Mouse (Mus musculus) mature B cell (primary cell): ENCODE results near the gene BC035044.
"Not testable (repeated sequence)": the region's sequence is repeated elsewhere in the genome, so short reads cannot be mapped to it uniquely, and the experiment has no call there.

Experiments used
- in situ Hi-C: fragments of 300-500 bp; cut with MboI; formaldehyde crosslinking; loops from 2 replicates; pipeline ENCODE4 v1.14.3; 2019

BC035044 gene

DNA sequence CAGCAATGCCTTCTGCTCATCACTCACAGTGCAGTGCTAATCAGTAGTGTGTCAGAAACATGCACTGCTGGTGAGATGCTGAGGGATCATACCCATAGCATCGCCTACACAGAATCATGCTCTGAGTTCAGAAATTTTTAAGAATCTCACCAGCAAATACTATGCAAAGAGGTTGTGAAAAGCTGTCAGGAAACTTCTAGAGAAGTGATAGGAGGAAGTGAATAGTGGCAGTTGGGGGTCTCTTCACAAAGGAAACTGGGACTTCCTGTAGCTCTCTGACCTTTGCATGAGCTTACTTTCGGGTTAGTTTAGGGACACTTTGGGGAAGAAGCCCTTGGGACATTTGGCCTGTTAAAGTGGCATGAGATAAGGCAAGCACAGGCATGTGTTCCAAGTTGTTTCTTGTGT is at the start of gene BC035044:
TSS of gene BC035044 (minus strand) at position 179 of the 408 bp plus-strand sequence.
- in situ Hi-C loops: no loop called here

DNA sequence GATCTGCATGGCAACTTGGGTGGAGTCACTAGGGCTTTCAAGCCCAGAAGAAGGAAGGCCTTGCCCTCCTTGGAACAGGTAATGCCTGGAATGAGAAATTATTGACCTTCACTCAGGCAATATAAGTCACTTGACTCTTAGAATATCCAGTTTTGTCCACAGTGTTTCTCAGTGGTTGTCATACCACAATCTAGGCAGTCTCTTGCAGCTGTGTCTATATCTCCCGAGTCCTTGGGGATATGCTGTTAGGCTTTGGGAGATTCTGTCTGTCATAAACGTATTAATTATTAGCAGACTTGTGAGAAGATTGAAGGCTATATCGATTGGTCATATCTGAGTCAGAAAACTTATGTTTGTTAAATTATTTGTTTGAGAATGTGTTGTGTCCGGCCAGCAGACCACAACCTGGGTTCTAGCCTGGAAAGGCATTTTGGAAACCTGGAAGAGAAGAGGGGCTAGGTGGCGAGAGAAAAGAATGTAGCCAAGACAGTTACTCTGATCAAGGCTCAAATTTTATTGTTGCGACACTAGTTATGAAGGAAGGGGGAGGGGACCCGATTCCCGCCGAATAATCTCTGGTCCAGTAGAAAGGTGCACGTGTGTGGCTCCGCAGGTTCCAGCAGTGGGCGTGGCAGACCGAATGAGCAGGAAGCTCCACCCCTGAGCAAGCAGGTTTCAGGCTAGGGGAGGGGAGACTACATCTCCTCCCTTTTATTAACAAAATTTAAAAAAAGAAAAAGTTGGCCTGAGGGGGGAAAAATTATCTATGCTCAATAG is 45.2 kb upstream of the BC035044 start:
- in situ Hi-C loops: not testable (repeated sequence)

DNA sequence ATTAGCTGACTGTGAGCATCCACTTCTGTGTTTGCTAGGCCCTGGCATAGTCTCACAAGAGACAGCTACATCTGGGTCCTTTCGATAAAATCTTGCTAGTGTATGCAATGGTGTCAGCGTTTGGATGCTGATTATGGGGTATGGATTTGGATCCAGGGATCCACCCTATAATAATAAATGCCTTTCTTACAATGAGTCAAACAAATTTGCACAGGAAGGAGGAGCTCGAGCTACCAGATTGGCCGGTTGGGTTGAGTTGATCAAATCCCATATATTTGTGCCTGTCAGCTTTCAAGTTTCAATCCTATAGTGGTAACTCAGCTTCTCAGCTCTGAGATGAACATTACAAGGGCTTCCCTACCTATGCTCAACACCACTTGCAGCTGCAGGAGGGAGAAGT is 43.2 kb upstream of the BC035044 start, which contains the start of gene Clec2g:
TSS of gene Clec2g (plus strand) at position 301 of the 400 bp plus-strand sequence.
- in situ Hi-C loops: not testable (repeated sequence)

DNA sequence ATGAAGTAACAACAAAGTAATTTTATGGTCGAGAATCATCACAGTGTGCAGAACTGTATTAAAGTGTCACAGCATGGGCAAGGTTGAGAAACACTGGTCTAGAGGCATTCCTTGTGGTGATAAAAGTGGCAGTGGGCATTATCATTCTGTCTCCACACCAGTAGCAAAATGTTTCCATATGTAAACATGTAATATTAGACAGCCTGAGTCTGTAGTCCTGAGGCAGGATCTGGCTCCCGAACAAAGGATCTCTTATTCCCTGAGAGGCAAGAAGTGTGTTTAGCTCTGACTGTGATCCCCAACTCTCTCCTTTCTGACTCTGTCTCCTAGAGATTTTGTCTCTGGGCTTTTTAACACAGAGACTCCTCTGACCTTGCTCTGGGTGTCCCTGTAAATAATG is 42.1 kb upstream of the BC035044 start:
- in situ Hi-C loops: no loop called here

DNA sequence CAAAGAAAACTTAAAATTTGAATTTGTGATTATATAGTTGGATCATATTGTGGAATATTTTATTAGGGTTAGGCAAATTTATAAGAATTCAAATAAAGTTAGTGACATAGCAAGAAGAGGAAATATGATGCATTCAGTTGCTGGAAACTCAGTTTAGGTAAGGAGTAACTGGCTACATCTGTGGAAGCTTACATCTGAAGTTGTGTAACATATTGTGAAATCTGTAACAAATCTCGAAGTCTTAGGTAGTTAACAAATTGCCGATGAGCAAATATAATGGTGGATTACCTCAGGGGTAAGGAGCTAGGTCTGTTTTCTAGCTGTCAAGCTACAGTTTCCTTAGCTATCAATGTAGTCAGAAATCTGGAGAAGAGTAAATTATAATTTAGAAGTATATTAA is 26.4 kb upstream of the BC035044 start:
- in situ Hi-C loops: no loop called here

DNA sequence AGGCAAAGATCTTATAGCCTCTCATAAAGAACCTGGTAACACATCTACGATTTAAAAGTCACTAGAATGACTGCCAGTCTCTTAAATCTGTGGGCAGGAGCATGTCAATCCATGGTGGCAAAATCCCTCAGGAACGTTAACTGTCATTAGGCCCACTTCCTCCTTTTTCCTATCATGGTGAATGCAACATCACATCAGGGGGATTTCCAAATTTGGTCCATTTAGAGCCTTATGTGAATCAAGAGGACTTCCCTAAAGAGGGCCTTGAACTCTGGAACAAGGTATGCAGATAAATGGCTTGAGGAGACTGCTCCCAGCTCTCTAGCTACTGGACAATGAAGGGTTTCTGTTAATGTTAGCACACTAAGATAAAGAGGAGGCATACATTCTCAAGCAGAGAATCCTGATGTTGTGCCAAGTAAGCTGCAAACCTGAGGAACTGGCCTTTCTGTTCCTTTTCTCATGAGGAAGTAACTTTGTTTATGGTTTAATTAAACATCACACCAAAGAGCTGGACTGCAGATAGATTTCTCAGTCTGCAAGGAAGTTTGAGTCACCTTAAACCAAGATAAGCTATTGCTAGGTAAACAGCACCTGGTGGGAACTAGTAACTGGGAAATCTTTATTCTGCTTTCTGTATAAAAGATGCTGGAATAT is 22.8 kb upstream of the BC035044 start:
- in situ Hi-C loops: no loop called here

DNA sequence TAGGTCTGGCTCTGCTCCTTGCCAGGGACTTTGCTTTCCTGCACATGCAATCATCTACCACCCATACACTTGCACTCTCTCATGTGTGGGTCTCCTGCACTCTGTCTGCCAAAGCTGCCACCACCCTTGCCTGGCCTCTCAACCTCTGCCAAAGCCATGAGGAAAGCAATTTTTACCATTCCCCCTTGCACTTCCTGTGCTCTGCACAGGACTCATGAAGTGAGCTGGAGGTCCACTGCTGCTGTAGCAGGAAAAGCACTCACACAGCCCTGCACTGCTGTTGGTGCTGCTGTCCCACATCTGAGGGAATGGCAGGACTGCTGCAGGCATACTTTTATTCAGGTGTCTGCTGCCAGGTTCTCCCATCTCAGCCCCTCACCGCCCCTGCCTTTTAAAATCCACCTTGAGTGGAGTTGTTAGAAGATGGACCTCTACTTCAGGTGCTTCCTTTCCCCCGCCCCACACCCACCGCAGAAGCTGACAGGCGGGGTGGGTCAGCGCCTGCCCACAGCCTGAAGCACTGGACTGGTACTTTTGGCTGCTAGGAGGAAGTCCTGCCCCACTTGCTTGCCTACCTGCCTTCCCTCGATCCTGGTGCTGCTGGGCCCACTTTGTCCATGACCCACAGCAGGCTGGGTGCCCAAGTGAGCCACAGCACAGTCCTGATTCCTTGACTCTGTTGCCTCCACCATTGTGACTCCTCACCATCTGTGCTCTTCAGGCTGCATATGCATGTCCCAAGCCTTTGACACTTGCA is 10.0 kb upstream of the BC035044 start:
- in situ Hi-C loops: not testable (repeated sequence)

DNA sequence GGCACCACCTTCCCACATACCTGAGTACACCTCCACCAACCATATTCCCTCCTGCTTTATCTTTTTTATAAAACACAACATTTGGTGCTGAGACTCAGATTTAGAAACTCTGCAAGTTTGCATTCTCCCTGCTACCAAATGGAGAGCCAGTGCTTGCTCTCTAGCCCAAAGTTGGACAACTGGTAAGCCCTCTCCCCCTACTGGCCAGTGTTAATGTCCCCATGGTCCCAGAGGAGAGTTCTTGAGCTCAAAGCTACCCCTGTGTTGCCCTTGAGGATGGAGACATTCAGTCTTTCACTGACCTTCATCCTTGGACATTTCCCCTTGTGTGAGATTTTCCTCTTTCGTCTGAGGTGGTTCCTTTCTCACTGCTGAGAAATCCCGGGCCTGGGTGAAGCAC is 9.1 kb upstream of the BC035044 start:
- in situ Hi-C loops: no loop called here

DNA sequence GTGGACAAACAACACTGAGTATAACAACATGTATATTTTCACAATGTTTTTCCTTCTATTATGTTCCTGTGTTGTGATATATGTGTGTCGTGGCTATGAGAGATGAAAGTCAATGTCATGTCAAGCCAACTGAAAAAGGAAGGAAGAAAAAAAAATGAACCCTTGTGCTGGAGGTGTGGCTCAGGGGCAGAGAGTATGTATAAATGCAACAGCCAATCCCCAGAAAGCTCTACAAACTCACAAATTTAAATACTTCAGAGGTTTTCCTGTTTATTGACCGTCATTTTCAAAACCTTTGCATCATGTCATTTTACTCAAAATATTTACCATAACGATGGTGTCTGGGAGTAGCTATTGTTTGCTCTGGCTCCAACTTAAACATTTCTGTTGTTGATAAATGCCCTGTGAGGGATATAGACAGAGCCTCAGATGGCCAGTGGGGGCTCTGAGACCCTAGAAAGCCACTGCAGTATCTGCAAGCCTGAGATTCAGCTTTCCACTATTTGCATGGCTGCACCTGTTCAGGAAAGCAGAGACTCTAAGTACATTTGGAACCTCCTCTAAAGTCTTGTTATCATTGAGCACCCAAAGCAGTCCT is 4.6 kb upstream of the BC035044 start:
- in situ Hi-C loops: no loop called here

DNA sequence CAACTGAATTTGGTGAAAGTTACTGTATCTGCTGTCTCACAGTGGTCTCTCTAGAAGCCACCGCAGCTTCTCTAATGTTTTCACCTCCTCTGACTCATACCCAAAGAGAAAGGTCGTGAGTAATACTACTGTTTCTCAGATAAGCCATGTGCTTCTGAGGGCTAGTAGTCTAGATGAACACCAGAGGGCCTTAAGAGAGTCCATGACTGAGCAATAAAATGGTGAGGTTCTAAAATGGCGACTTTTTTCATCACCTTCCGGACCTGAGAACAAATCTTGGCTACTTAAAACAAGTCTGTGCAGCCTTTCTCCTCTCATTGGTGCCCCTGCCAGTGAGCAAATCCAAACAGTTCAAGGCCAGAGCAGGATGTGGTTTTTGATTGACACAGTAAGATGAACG is 2.1 kb downstream of the BC035044 start:
- in situ Hi-C loops: no loop called here

DNA sequence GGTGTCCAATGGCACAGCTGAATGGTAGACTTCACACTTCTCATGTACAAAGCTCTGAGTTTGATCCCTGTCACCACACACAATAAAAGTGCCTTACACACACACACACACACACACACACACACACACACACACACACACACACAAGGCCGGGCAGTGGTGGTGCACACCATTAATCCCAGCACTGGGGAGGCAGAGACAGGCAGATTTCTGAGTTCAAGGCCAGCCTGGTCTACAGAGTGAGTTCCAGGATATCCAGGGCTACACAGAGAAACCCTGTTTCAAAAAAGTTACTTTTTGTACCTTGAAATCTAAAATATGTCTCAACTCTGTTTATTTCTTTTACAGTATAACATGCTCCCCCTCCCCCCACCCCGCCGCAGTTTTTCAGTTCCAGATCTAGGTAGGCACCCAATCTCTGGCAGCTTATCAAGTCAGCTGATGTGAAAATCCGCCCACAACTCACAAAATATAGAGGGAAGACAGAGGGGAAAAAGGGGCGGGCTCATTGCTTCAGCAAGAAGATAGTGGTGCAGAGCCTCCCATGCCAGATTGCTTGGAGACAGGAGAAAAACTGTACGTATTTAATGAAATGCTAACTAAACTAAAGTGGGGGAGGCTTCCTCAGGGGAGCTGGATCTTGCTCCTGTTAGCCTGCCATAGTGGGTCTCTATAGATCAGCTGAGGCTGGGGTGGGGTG is 3.7 kb downstream of the BC035044 start, which contains the start of gene Clec2i:
TSS of gene Clec2i (plus strand) at position 498 of the 700 bp plus-strand sequence.
- in situ Hi-C loops: not testable (repeated sequence)

DNA sequence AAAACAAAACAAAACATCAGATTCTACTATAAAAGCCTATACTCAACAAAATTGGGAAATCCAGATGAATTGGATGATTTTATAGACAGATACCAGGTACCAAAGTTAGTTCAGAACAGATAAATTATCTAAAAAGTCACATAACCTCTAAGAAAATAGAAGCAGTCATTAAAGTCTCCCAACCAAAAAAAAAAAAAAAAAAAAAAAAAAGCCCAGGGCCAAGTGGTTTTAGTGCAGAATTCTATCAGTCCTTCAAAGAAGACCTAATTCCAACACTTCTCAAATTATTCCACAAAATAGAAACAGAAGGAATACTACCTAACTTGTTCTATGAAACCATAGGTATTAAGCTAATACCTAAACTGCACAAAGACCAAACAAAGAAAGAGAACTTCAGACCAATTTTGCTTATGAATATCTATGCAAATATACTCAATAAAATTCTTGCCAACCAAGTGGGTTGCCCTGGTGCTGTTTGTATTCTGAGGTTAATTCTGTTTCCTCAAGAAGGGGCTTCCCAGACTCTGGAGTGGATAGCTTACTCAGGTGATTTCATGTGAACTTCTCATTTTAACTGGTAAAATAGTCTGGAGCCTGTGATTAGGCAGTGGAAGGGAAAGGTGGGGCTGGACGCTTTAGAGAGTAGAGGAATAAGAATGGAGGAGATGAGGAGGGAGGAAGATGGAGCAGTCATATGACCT is 18.9 kb downstream of the BC035044 start:
- in situ Hi-C loops: no loop called here

DNA sequence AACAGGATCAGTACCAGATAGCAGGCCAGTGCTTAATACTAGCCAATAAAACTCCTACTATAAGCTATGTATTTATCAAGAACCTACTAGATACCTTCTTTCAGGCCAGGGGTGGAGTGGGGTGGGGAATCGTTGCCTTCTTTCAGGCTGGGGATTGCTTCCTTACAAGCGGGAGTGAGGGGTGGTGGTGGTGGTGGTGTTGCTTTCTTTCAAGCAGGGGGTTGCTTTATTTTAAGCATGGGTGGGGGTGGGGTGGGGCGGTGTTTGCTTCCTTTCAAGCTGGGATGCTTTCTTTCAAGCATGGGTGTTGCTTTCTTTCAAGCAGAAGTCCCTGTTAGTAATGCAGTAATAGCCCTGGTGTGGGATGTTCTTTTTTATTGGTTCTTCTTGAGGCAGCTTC is 22.1 kb downstream of the BC035044 start:
- in situ Hi-C loops: no loop called here

DNA sequence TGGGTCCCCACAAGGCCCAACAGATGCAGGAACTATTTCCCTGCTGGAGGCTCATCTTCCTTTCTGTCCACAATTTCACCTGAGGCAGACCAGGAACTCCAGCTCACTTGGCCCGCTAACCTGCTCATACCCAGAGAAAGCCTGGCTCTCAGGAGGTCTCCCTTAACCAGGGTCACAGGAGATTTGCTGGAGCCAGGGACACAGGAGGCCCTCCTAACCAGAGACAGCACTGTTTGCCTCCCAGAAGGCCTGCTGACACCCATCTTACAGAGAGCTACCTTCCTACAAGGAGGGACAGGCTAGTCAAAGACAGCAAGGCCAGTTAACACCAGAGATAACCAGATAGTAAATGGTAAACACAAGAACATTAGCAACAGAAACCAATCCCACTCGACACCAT is 33.0 kb downstream of the BC035044 start:
- in situ Hi-C loops: loop anchor here (10.0 kb wide), 1 partner anchor 327 kb away; the partner anchor contains the start of gene Clec2d

DNA sequence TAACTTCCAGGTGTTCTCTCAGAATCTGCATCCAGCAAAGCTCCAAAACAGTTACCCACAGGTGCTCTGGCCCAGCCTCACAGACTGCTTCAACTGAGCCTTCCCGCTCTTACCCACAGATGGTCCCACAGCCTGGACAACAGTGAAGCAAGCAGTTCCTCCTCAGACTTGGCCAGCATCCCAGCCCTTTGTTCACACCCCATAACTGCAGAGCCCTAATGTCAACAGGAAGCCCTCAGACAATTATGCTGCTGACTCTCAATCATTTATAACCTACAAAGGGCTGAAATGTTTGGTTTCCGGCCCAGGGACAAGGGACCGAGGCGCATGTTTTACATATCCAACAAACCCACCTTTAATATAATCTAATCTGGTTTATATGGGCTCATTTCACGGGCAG is 34.7 kb downstream of the BC035044 start:
- in situ Hi-C loops: loop anchor here (10.0 kb wide), 1 partner anchor 329 kb away; the partner anchor contains the start of gene Clec2d

DNA sequence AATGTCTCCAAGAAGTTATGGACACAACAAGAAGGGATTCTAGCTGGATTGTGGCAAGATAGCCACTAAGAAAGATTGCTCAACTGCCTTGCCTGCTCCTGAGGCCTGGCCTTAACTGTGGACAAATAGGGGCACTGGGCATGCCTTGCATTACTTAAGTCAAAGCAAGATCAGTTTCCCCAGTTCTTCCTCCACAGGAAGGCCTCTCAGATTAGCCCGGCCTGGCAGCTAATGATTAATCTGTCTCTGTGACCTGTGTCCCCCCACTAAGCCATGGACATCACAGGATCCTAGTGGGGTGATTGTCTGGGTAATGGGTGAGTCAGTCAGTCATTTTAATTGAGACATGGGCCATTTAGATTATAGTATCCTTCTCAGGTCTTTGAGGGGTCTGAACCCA is 35.4 kb downstream of the BC035044 start:
- in situ Hi-C loops: loop anchor here (10.0 kb wide), 1 partner anchor 329 kb away; the partner anchor contains the start of gene Clec2d

DNA sequence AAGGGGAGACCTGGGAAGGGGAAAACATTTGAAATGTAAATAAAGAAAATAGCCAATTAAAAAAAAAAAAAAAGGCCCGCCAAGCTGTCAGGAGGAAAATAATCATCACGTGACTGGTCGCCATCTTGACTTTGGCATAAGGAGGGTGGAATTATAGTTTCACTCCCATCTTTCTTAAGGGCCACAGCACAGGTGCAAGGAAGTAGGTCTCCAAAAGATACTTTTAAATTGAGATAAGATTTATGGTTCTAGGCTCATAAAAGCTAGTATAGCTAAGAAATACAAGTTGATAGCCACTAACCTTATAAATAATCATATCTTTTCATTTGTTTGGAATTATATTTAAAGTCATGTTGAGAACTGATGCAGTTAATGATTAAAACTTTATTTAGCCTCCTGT is 36.0 kb downstream of the BC035044 start:
- in situ Hi-C loops: loop anchor here (5.0 to 10.0 kb wide), 2 partner anchors 330 to 387 kb away; partner anchors contain the start of gene Clec2d

DNA sequence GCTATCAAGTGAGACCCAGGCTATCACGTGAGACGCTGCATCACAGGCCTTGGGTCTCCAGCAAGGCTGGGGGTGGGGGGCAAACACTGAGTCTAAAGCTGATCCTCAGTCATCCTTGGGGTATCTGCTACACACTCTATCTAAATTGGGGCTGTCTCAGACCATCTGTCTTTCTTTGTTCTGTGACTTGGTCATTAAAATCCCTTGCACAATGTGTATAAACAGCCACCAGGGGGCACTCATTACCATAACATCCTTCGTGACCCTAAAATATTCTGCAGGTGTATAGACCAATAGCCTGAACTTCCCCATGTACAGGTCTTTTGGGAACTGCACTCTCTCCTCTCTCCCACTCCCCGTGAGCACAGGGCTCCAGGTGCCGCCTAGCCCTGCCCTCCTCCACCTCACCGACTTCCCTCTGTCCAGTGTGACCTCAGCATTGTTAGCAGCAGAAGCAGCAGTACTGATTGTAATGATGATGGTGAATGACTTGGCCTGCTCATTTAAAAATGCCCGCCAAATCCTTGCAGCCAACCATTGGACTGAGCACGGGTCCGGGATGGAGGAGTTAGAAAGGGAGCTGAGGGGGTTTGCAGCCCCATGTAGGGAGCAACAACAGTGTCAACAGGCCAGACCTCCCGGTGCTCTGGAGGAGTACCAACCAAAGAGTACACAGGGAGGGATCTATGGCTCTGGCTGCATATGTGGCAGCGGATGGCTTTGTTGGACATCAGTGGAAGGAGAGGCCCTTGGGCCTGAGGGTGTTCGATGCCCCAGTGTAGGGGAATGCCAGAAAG is 36.7 kb downstream of the BC035044 start:
- in situ Hi-C loops: loop anchor here (5.0 to 10.0 kb wide), 2 partner anchors 331 to 388 kb away; partner anchors contain the start of gene Clec2d

DNA sequence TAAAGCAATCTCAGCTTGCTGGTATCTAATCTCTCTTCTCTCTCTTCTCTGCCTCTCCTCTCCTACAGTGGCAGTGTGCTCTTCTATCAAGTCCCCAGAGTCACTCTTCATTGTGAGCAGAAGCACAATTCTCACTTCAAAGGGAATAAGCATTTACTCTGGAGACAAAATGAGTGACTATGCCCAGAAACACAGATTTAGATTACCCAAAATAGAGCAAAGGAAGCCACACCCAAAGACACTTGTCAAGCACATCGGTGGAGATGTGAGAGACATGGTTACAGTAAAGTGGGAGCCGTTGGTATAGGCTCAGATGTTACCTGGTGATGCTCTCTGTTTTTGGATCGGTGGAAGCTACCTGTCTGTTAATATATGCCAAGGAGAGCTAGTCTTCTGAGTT is 38.2 kb downstream of the BC035044 start:
- in situ Hi-C loops: loop anchor here (5.0 to 10.0 kb wide), 2 partner anchors 332 to 390 kb away; partner anchors contain the start of gene Clec2d
